Mouse (Mus musculus): ENCODE data around the gene Zfp462. TPM values are rescaled to one million over a fixed set of nuclear protein-coding genes. Genes with fewer than 3 reads are reported as not detected.

The Zfp462 gene
- polyA plus RNA-seq, 1 experiment from 2014 or later, result 4.7 TPM

DNA sequence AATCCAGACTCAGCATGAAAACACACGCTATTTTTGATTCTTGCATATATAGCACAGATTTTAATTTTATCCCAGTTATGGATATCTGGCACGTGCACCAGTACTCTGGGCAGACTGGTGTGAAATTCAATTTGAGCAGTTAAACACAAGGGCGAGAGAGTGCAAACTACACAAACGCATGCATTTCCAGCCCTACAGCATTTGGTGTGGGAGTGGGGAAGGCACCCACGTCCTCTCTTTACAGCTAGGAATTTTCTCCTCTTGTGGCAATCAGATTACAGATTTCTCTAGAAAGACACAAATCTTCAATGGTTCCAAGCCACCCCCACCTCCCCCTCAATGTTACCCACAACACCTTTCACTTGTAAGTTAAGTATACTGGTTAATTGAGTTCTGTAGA lies 114.1 kb downstream of the Zfp462 start:
- Histone ChIP-seq H3K4me3 (replicated peaks) (no peak overlapping the region), H3K27ac (no peak overlapping the region), H3K27me3 (no peaks in the 10 kb centered on the region), H3K36me3 (peaks cover 68% of the 10 kb centered on the region), H3K9ac (no peak overlapping the region), H3K4me1 (peaks cover 6% of the 10 kb centered on the region; the same call in 1 of the 2 replicates), H3K9me3 (replicated peaks) (no peaks in the 10 kb centered on the region), H3K4me2 (no peak overlapping the region)
- 86% methylated on average over 5 of the region's 5 CpGs for WGBS
- no peak for ATAC-seq (replicated peaks; ENCODE audit: low FRiP score)

DNA sequence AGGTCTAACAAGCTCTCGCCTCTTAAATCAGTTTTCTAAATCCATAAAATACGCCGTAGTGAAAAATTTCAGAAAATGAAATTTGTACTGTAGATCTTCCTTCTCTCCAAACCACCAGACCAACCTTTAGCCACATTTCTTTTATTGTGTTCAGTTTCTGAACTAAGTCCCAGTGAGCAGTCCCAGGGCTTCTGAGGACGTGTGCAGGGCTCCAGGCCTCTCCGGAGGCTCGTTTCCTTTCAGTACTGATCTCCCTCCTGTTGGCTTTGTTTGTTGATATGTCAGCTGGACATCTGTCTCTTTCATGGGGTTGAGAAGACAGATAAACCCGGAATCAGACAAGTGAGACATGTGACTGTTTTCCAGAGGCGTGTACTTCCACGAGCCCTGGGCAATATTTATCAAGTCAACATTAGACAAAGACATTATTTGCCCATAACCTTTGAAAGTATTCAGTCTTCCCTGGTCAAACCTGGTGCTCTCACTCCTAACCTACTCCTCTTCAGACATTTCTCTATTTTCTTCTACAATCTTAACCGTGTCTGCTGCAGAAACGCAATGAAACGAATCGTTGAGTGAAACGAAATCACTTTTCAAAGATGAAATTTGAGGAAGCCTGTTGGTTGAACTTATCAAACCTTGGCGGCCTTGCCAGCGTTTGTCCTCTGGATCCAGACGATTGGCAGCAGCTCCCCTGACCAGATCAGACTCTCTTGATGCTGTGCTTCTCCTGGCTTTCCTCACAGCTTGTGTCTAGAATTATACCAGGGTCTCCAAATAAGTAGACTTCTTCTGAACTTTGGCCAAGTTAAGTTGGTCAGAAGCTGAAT lies 121.7 kb downstream of the Zfp462 start:
- peaks cover 69% of the 10 kb centered on the region for H3K36me3 ChIP-seq
- H3K4me2 ChIP-seq, result no peak overlapping the region
- no peak for ATAC-seq (replicated peaks; ENCODE audit: low FRiP score)
- no peaks in the 10 kb centered on the region for H3K4me1 ChIP-seq
- no peak overlapping the region for H3K27ac ChIP-seq
- no peak overlapping the region for H3K9ac ChIP-seq
- WGBS, result 77% methylated on average over 17 of the region's 17 CpGs
- no peaks in the 10 kb centered on the region for H3K9me3 ChIP-seq (replicated peaks)
- no peak overlapping the region for H3K4me3 ChIP-seq (replicated peaks)
- H3K27me3 ChIP-seq, result no peaks in the 10 kb centered on the region

DNA sequence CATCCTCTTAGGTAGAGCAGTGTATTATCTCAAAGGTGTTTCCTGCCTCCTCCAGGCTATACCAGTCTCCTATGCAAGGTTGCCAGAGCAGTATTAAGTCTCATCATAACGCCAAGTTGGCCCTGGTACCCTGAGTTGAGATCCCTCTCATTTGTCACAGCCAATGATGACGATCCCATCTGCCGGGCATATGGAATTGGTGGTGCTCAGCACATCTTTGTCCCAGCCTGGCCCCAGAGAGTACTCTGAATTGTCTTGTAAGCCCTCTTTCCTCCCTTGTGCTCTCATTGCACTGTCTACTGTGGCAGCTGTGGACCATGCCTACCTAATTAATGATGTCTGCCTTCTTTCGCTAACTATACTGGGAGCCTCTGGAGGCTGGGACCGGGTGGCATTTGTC lies 126.7 kb downstream of the Zfp462 start:
- WGBS, result 89% methylated on average over 5 of the region's 5 CpGs
- ATAC-seq (replicated peaks; ENCODE audit: low FRiP score), result no peak

DNA sequence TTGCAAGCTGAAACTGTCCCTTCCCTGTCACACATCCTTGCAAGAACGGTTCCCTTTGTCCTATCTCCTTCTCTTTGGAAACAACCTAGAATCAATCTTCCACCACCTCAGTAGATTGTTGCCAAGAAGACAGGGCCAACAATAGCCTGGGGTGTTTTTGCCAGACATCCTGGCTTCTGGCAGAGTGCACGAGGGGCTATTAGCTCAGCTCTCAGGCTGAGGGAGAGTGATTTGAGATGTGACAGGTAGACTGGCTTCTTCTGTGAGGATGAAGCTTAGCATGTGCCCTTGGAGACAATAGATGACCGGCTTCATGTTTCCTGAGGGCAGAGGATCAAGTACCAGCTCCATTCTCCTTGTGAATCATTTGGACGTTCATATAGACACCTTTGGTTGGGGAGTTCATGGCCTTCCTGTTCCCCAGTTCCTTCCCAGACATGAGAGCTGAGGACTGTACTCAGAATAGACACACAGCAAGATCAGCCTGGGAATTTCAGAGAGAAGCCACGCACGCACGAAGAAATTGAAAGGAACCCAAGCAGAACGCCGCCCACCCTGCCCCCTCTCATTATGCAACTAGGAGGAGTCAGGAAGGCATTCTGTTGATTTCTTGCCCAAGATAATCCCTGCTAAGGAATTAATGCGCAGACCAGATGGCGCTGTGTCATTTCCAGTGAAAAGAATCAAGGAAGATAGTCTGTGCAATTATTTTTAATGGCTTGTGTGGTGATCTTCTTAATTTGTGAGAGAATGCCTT lies 132.5 kb downstream of the Zfp462 start:
- H3K9ac ChIP-seq, result no peak overlapping the region
- H3K9me3 ChIP-seq (replicated peaks), result no peaks in the 10 kb centered on the region
- no peak overlapping the region for H3K4me3 ChIP-seq (replicated peaks)
- peaks cover 5% of the 10 kb centered on the region for H3K4me1 ChIP-seq
- no peak overlapping the region for H3K4me2 ChIP-seq
- no peaks in the 10 kb centered on the region for H3K27me3 ChIP-seq
- H3K27ac ChIP-seq, result 0 out of 2 replicates have a peak overlapping the region, but pooled peaks have one; percentile 5
- no peak for ATAC-seq (replicated peaks; ENCODE audit: low FRiP score)
- WGBS, result 46% methylated on average over 11 of the region's 11 CpGs
- H3K36me3 ChIP-seq, result peaks cover 69% of the 10 kb centered on the region

More for the DNA sequence above, 126.7 kb downstream of the Zfp462 start:
- peaks cover 71% of the 10 kb centered on the region for H3K36me3 ChIP-seq
- H3K27ac ChIP-seq, result no peak overlapping the region
- no peaks in the 10 kb centered on the region for H3K27me3 ChIP-seq
- H3K9ac ChIP-seq, result no peak overlapping the region
- H3K9me3 ChIP-seq (replicated peaks), result no peaks in the 10 kb centered on the region
- H3K4me2 ChIP-seq, result no peak overlapping the region
- H3K4me3 ChIP-seq (replicated peaks), result no peak overlapping the region
- H3K4me1 ChIP-seq, result no peaks in the 10 kb centered on the region

DNA sequence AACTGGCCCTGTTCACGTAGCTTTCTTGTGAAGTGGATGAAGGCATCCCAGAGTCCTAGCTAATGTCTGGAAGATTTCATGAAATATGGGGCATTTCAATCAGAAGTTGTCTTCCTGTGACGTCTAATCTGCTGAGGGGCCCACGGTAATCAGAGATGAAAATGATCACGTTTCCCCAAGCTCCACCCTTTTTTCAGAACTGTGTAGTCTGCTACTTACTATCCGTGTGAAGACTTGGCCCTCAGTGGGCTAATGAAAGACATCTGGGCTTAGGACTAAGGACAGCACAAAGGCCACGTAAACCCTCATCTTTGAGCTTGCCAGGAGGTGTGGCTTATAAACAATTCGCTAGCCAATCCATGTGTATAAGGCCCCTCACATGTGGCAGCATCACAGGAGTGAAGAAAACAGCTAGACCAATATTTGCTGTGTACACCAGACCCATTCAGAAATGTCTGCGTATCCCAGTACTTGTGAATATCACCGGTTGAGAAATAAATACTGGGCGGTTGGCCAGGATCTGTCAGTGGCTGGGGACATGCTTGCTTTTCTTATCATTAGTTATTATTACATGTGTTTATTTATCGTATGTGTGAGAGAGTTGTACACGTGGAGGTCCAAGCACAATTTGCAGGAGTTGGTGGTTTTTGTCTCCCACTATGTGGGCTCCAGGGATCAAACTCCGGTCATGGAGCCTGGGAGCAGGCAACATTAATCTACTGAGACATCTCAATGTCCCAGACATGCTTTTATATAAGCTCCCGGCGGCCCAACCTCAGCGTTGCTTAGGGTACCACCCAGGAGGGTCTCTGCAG lies 133.3 kb downstream of the Zfp462 start:
- WGBS, result 65% methylated on average over 16 of the region's 16 CpGs
- no peak overlapping the region for H3K4me3 ChIP-seq (replicated peaks)
- no peak overlapping the region for H3K27ac ChIP-seq
- no peak overlapping the region for H3K9ac ChIP-seq
- peaks cover 5% of the 10 kb centered on the region for H3K4me1 ChIP-seq
- no peak overlapping the region for H3K4me2 ChIP-seq
- ATAC-seq (replicated peaks; ENCODE audit: low FRiP score), result 0 out of 2 replicates have a peak, but pooled peaks have one; percentile 25
- H3K27me3 ChIP-seq, result no peaks in the 10 kb centered on the region
- peaks cover 61% of the 10 kb centered on the region for H3K36me3 ChIP-seq
- no peaks in the 10 kb centered on the region for H3K9me3 ChIP-seq (replicated peaks)

DNA sequence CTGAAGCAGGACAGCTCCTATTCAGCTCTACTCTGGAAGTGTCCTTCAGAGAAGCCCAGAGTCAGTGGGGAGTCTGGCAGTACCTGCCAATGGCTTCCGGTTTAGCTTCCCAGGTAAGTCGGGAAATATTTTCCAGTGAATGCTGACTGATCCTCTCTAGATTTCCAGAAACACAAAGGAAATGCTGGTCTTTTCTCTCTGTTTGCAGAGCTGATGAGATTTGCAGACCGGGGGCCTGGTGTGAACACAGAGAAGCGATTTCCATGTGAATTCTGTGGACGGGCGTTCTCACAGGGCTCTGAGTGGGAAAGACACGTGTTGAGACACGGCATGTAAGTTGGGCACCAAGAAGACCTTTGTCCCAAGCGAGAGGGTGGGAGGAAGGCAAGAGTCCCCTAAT lies 134.2 kb downstream of the Zfp462 start:
- WGBS, result 93% methylated on average over 9 of the region's 9 CpGs
- Histone ChIP-seq H3K9me3 (replicated peaks) (no peaks in the 10 kb centered on the region), H3K27ac (no peak overlapping the region)

DNA sequence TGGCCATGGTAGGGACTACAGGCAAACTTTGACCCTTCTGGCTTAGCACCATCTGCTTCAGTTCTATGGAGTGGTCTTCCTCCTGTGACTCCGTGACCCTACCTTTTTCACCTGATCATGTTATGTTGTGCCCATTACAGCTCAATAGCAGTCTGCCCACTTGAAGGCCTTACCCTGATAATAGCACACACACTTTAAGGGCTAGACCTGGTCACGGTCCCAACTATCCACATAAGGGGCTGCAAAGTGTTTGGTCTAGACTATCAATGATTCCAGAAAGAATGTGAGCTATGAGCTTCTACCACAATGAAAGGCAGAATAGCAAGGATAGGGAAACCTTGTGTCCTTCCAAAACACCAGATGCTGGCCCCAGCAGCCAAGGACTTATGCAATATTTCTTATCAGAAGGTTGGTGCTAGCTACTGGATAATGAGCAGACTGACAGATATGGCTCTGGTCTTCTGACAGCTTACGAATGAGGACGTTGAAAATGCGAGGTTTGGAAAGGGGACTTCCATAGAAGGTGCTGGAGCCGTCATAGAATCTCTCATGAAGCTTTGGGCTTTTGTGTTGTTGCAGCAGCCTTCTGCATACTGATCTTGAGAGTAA lies 139.3 kb downstream of the Zfp462 start:
- Histone ChIP-seq H3K9me3 (replicated peaks) (no peaks in the 10 kb centered on the region), H3K36me3 (peaks cover 36% of the 10 kb centered on the region), H3K4me1 (no peaks in the 10 kb centered on the region), H3K27me3 (no peaks in the 10 kb centered on the region), H3K4me2 (no peak overlapping the region), H3K27ac (no peak overlapping the region), H3K4me3 (replicated peaks) (no peak overlapping the region), H3K9ac (no peak overlapping the region)
- 91% methylated on average over 6 of the region's 6 CpGs for WGBS
- ATAC-seq (replicated peaks; ENCODE audit: low FRiP score), result no peak

More for the DNA sequence above, 134.2 kb downstream of the Zfp462 start:
- Histone ChIP-seq H3K4me1 (peaks cover 5% of the 10 kb centered on the region), H3K36me3 (peaks cover 59% of the 10 kb centered on the region), H3K4me3 (replicated peaks) (no peak overlapping the region), H3K4me2 (no peak overlapping the region), H3K27me3 (no peaks in the 10 kb centered on the region), H3K9ac (no peak overlapping the region)
- ATAC-seq (replicated peaks; ENCODE audit: low FRiP score), result no peak

DNA sequence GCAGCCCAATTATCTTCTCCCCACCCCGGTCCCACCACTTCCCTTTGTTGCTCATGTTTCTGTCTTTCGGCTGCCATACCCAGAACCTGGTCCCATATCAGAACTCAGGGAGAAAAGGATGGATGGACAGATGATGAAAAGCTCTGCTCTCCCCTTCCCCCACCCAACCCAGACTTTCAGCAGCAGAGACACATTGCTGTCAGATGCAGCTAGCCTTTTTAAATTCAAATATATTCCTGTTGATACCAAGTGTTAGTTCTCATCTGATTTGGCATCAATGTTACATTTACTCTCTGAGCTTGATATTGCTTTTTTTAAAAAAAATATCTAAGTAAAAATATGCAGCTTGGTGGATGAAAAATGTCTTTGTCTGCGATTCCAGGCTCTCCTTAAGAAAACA lies 143.3 kb downstream of the Zfp462 start:
- no peak for ATAC-seq (replicated peaks; ENCODE audit: low FRiP score)
- 89% methylated on average over 3 of the region's 3 CpGs for WGBS

DNA sequence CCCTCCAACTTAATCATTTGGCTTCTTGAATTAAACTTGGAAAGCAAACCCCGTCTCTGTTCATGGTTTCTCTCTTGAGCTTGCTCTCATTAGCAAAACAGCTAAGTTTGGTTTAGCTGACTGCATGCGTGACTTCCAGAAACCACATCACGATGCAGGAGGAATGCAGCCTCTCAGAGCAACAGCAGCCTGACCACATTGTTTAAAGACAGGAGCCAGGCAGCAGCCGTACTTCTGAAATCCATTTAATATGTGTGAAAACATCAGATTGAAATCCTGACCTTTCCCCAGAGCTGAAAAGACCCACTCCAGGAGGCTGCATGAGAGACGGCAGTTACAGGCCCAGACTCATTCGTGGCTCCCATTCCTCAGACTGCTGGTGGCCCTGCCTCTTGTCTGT lies 144.1 kb downstream of the Zfp462 start:
- Histone ChIP-seq H3K4me3 (replicated peaks) (no peak overlapping the region), H3K9ac (no peak overlapping the region), H3K36me3 (peaks cover 4% of the 10 kb centered on the region; the same call in 1 of the 2 replicates), H3K4me1 (no peaks in the 10 kb centered on the region), H3K27ac (no peak overlapping the region), H3K4me2 (no peak overlapping the region), H3K9me3 (replicated peaks) (no peaks in the 10 kb centered on the region), H3K27me3 (no peaks in the 10 kb centered on the region)
- WGBS, result 60% methylated on average over 6 of the region's 6 CpGs
- no peak for ATAC-seq (replicated peaks; ENCODE audit: low FRiP score)

More for the DNA sequence above, 143.3 kb downstream of the Zfp462 start:
- no peaks in the 10 kb centered on the region for H3K4me1 ChIP-seq
- peaks cover 10% of the 10 kb centered on the region; the same call in 1 of the 2 replicates for H3K36me3 ChIP-seq
- H3K27me3 ChIP-seq, result no peaks in the 10 kb centered on the region
- no peak overlapping the region for H3K4me3 ChIP-seq (replicated peaks)
- H3K9me3 ChIP-seq (replicated peaks), result no peaks in the 10 kb centered on the region
- no peak overlapping the region for H3K4me2 ChIP-seq
- no peak overlapping the region for H3K27ac ChIP-seq
- H3K9ac ChIP-seq, result no peak overlapping the region

DNA sequence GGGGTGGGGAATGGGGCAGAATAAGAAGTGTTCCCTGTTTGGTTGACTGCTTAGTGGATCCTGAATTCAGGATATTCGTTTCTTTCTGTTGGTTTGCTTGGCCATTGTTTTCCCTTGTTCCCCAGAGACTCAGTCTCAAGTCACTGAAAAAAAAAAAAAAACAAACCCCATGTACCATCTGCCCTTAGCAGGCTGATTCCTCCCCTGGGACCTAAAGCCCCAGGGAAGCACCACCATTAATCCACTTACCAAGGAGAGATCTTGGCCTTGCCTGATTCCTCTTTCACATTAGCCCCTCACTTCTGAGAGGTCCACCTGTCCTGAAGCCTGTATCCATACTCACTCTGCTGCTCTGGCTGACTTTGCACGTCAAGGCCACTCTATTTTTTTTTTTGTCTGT lies 152.3 kb downstream of the Zfp462 start:
- WGBS, result 47% methylated on average over 2 of the region's 2 CpGs
- Histone ChIP-seq H3K27ac (no peak overlapping the region), H3K4me3 (replicated peaks) (no peak overlapping the region), H3K27me3 (no peaks in the 10 kb centered on the region), H3K4me1 (no peaks in the 10 kb centered on the region), H3K4me2 (no peak overlapping the region), H3K36me3 (no peaks in the 10 kb centered on the region), H3K9ac (no peak overlapping the region), H3K9me3 (replicated peaks) (no peaks in the 10 kb centered on the region)
- no peak for ATAC-seq (replicated peaks; ENCODE audit: low FRiP score)

DNA sequence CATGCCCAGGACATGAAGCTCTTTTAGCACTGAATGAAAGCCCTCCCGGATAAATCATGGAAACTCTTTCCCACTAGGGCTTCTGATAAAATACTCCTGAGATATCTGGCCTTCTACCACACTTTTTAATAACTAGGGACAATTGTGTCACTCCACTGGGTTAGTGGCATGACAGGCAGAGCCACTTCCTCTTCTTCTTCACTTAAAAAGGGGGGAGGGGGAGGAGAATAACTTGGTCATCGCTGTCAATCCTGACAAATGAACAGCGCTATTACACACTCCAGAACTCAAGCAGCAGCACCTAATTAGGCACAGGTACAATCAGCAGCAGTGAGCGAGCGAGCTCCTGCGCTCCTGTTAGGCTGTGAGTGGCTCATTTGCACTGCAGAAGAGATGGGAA lies 153.5 kb downstream of the Zfp462 start:
- no peak overlapping the region for H3K4me2 ChIP-seq
- no peaks in the 10 kb centered on the region for H3K36me3 ChIP-seq
- H3K9me3 ChIP-seq (replicated peaks), result no peaks in the 10 kb centered on the region
- H3K4me1 ChIP-seq, result no peaks in the 10 kb centered on the region
- H3K9ac ChIP-seq, result no peak overlapping the region
- no peak for ATAC-seq (replicated peaks; ENCODE audit: low FRiP score)
- no peaks in the 10 kb centered on the region for H3K27me3 ChIP-seq
- no peak overlapping the region for H3K27ac ChIP-seq
- H3K4me3 ChIP-seq (replicated peaks), result no peak overlapping the region
- WGBS, result 55% methylated on average over 6 of the region's 6 CpGs

Data from kidney, embryonic 15.5 days (tissue).